Mouse (Mus musculus): ENCODE data around the gene Foxj3.

- TF ChIP-seq ZNF384 (IDR thresholded peaks at IDR 0.05; ENCODE audit: low read depth, low read length), result no peak
- no peak for TF ChIP-seq PAX5 (IDR thresholded peaks at IDR 0.05; ENCODE audit: low read length)
- TF ChIP-seq EP300 (IDR thresholded peaks at IDR 0.05; ENCODE audit: low read length), result no peak
- no peak for TF ChIP-seq MAFK (IDR thresholded peaks at IDR 0.05; ENCODE audit: insufficient replicate concordance, low read length)
- no peak for TF ChIP-seq CTCF (conservative IDR thresholded peaks at IDR 0.05 in 1 of 2, IDR thresholded peaks at IDR 0.05 in 1 of 2; ENCODE audit: low read depth in 2 of 2, low read length in 2 of 2)
- TF ChIP-seq ZC3H11A (IDR thresholded peaks at IDR 0.05; ENCODE audit: low read depth, low read length), result no peak
- peak; percentile 45; the same call in 1 of the 2 replicates for TF ChIP-seq POLR2A (IDR thresholded peaks at IDR 0.05; ENCODE audit: low read depth, low read length)
- no peak for TF ChIP-seq KAT2A (IDR thresholded peaks at IDR 0.05; ENCODE audit: insufficient replicate concordance, low read length)
Measured at GRCm38 (mm10) chr4:119492291-119492932, 44.4 kb upstream of the Foxj3 start, which contains the start of gene Rimkla.

Measured in CH12.LX (cell line).